Mouse (Mus musculus) heart, postnatal 14 days (tissue): ENCODE measurements around the gene Zbtb3. TPM values are rescaled to one million over a fixed set of nuclear protein-coding genes. Genes with fewer than 3 reads are reported as not detected.
"Not testable (repeated sequence)": the region's sequence is repeated elsewhere in the genome, so short reads cannot be mapped to it uniquely, and the experiment has no call there.

Experiments used
- DNase-seq, 2 experiments: peaks; one replicate each; pipeline ENCODE4 v3.0.0; 2021 to 2022
- intact Hi-C: fragments of 180-260 bp; cut with DNase I; formaldehyde crosslinking; loops from one replicate; pipeline ENCODE4 v1.15.1; 2025
- total RNA-seq, 2 experiments: library from RNA; stranded (reverse); gene quantifications; 2 replicates each; pipeline ENCODE4 v1.2.3; 2021

Gene Zbtb3
- total RNA-seq, 2 experiments from 2014 or later = 1.2 to 2.3 TPM

DNA sequence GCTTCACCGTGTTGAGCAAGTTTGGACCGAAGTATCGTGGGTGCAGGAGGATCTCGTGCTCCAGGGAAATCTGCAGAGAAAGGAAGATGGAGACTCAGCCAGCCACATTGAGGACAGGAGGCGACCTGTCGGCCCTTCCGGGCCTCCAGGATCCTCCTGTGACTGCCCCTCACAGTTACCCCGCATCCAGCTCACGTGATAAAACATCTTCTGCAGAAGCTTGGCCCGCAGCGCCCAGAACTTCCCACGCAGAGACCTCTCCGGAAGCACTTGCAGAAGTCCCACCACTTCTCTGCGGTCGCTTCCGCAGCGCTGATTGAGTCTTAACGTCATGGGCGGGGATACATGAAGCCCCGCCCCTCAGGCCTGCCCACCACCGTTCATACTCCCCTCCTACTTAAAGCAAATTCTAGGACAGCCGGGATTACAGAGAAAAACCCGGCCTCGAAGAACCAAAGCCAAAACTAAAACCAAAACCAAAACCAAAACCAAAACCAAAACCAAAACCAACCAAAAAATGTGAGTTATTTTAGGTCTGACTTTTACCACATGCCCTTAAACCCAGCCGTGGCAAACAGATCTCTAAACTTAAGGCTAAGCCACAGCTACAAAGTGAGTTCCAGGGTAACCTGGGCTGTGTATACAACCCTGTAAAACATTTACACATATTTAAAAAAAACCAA, 4.0 kb upstream of the Zbtb3 start, which contains the start of gene Polr2g:
TSS of gene Polr2g (minus strand) at position 314 of the 683 bp plus-strand sequence.
- DNase-seq = peak; percentile 91 to 92
- intact Hi-C loops = no loop called here

GRCm38 (mm10) chr19:8798947-8799315, 3.4 kb upstream of the Zbtb3 start:
- no peak for DNase-seq
- intact Hi-C loops = no loop called here

DNA sequence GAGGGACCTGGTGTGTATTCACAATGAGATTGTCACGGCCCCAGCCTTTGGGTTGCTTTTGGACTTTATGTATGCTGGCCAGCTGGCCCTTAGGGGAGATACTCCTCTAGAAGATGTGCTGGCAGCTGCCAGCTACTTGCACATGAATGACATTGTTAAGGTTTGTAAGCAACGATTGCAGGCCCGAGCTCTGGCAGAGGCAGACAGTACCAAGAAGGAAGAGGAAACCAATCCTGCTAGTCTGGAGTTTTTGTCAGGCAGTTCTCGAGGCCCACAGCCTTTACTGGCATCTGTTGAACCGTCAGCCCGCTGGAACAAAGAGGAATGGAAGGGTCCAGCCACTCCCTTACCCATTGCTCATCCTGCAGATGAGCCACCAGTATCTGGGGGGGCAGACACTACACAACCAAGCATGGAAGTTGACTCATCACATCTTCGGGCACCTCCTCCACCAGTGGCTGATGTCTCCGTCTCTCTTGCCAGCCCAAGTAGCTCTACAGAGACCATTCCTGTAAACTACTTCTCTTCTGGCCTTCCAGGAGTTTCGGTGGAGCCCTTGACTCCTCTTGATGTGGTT, 937 bp downstream of the Zbtb3 start:
- intact Hi-C loops = loop anchor here (2.0 to 5.0 kb wide), 2 partner anchors 14 to 61 kb away; partner anchors contain the start of genes 1700092M07Rik and Stx5a
- DNase-seq = no peak

DNA sequence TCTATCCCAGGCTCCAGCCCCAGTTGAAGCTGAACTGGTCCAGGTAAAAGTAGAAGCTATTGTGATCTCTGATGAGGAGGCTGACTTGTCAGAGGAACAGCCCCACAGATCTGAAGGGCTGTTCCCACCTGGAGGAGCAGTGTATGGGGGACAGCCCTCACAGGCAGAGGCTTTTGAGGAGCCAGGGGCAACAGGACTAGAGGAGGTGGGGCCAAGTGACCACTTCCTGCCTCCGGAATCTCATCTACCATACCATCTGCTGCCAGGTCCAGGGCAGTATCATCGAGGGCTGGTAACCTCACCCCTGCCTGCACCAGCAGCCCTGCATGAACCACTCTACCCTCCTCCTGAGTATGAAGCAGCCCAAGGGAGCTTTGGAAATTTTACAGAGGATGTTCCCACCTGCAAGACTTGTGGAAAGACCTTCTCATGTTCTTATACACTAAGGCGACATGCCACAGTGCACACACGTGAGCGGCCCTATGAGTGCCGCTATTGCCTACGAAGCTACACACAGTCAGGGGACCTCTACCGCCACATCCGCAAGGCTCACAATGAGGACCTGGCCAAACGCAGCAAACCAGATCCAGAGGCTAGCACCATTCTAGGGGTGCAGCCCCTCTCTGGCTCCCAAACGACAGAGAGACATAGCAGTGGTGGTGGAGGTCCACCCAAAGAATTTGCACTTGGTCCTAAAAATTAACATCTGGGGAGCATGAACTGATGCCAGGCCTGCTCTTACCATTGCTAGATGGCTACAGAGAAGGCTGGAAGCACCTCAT, 1.7 kb downstream of the Zbtb3 start:
- DNase-seq = no peak
- intact Hi-C loops = loop anchor here (2.0 to 5.0 kb wide), 2 partner anchors 13 to 62 kb away; partner anchors contain the start of genes 1700092M07Rik and Stx5a

- DNase-seq = no peak
- intact Hi-C loops = no loop called here
These were observed 4.5 kb downstream of the Zbtb3 start for GRCm38 (mm10) chr19:8806810-8807209.

DNA sequence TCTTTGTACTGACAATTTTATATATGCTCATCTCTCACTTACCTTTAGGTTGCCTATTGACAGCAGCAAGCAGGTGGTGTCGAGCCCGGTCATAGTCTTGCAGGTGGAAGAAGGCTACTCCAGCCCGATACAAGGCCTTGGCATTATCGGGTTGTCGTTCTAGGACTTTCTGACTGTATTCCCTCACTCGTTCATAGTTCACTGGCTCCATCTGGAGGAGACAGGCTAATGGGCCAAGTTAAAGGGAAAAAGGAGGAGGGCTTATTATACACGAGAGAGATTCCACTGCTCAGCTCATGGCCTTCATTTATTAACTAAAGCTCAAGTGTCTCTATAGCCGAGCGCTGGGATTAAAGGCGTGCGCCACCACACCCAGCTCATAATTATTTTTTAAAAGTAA, 13.5 kb downstream of the Zbtb3 start:
- intact Hi-C loops = loop anchor here (2.0 to 5.0 kb wide), 3 partner anchors 13 to 99 kb away; partner anchors contain the start of genes Tmem179b, Tmem223 and Zbtb3
- no peak for DNase-seq

DNA sequence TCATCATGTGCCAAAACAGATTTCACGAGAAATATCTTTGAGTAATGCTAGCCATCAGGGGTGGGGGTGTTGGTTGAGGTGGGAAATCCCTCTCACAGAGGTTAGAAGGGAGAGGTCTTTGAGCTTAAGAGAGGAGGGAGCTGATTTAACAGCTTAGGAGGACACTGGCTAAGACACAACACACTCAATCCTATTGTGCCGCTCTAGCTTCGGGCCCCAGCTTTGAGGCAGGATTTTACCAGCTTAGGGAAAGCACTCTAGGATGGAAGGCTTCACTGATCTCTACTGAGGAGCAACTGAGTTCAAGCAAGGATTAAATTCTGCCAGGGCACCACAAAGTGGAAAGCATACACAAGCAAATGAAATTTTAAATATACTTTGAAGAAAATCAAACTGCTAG, 14.6 kb downstream of the Zbtb3 start:
- intact Hi-C loops = loop anchor here (2.0 to 5.0 kb wide), 3 partner anchors 14 to 100 kb away; partner anchors contain the start of genes Tmem179b, Tmem223 and Zbtb3
- DNase-seq = no peak

GRCm38 (mm10) chr19:8818301-8818798, 16.0 kb downstream of the Zbtb3 start:
- no peak for DNase-seq
- intact Hi-C loops = loop anchor here (5.0 kb wide), 2 partner anchors 46 to 101 kb away; partner anchors contain the start of genes Tmem179b and Tmem223

GRCm38 (mm10) chr19:8818801-8819595, 16.6 kb downstream of the Zbtb3 start, which contains the start of gene Ttc9c:
Gene Ttc9c (minus strand): TSS chr19:8819333.
- peak; percentile 94 for DNase-seq
- intact Hi-C loops = loop anchor here (5.0 kb wide), 2 partner anchors 47 to 102 kb away; partner anchors contain the start of genes Tmem179b and Tmem223

DNA sequence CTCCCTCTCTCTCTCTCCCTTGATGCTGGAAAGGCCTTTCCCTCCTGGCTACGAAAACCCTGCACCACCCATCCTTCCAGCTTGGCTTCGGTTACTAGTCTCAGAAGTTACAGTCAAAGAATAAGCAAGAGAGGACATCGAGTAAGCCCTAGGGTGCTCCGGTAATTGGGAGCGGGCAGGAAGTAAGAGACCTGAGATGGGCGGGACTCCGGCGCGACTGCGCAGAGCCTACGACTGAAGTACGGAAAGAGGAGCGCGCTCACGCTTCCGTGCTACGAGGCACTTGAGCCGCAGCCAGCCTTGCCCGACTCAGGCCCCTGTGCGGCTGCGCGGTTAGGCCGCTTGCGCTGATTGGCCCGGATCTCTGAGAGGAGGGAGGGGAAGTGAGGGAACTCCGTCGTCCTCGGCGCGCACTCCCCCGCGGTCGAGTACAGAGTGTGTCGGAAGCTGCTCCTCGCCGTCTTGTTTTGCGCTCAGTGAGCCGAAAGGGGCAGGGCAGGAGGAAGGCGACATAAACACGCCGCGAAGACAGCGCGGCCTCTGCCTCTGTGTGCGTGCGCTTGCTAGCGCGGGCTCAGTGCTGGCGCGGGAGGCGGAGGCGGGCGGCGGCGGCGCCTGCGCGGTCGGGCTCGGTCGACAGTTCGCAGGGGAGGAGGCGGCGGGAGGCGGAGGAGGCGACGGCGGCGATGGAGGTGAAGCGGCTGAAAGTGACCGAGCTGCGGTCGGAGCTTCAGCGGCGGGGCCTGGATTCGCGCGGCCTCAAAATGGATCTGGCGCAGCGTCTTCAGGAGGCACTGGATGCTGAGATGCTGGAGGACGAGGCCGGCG, 17.5 kb downstream of the Zbtb3 start, which contains the start of gene Hnrnpul2:
TSS of gene Hnrnpul2 (plus strand) at position 415 of the 828 bp plus-strand sequence.
- intact Hi-C loops = loop anchor here (5.0 kb wide), 2 partner anchors 48 to 103 kb away; partner anchors contain the start of genes Tmem179b and Tmem223
- peak; percentile 98 to 99 for DNase-seq

DNA sequence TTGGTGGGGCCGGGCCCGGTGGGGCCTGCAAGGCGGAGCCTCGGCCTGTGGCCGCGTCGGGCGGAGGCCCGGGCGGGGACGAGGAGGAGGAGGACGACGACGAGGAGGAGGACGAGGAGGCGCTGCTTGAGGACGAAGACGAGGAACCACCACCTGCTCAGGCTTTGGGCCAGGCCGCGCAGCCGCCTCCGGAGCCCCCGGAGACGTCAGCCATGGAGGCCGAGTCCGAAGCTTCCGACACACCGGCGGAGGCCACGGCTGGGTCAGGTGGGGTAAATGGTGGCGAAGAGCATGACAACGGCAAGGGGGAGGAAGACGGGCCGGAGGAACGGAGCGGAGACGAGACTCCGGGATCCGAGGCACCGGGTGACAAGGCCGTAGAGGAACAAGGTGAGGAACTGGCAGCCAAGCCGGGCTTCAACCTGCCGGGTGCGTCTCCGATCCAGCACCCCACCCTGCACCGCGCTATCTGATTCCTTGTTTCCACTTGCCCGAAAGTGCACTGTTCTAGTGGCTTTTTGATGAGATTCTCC, 18.1 kb downstream of the Zbtb3 start:
- intact Hi-C loops = no loop called here
- DNase-seq = no peak

GRCm38 (mm10) chr19:8821146-8821545, 18.8 kb downstream of the Zbtb3 start:
- DNase-seq = no peak
- intact Hi-C loops = no loop called here

GRCm38 (mm10) chr19:8822696-8823095, 20.3 kb downstream of the Zbtb3 start:
- no peak for DNase-seq
- intact Hi-C loops = no loop called here

DNA sequence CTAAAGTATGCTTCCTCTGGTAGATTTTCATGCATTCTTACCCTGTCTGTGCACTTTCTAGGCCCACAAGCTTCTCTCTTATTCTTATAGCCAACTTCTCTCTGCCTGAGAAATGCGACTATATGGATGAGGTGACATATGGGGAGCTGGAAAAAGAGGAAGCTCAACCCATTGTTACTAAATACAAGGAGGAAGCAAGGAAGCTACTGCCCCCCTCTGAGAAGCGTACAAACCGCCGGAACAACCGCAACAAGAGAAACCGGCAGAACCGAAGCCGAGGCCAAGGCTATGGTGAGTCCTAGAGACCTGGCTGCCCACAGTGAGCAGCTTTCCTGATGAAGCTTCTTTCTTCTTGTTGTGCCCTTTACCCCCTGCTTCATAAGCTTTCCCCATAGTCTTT, 27.3 kb downstream of the Zbtb3 start, which contains the start of gene AC129217.1:
TSS of gene AC129217.1 (plus strand) at position 114 of the 400 bp plus-strand sequence.
- DNase-seq = no peak
- intact Hi-C loops = loop anchor here (5.0 kb wide), 1 partner anchor 83 kb away; no protein-coding TSS in a partner anchor

DNA sequence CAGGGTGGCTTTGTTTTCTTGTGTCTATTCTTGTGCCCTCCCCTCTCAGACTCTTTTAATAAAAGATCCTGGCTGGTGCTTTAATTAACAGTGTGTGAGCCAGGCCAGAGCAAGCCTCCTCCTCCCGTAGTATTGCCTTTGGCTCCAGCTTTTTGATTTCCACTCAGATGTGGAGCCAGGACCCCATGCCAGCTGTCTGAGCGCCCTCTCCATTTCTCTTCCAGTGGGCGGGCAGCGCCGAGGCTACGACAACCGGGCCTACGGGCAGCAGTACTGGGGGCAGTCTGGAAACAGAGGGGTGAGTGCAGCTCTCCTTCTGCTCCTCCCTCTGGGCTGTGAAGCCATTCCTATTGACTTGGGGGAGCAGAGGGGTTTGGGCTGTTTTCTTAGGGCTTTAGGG, 28.3 kb downstream of the Zbtb3 start:
- DNase-seq = no peak
- intact Hi-C loops = no loop called here

DNA sequence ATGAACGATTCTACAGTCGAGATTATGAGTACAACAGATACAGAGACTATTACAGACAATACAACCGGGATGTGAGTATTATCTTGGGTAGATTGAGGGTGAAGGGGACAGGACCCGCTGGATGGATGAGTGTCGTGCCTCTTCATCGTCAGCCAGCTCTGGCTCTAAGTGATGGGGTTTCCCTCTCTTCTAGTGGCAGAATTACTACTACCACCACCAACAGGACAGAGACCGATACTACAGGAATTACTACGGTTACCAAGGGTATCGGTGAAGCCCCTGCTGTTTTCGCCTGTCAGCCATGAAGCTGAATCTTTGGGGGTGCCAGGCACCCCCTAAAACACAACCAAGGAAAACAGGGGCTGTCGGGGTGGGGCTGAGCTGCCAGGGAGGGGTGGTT, 28.9 kb downstream of the Zbtb3 start:
- no peak for DNase-seq
- intact Hi-C loops = no loop called here

- intact Hi-C loops = no loop called here
- DNase-seq = no peak
These were observed 30.6 kb downstream of the Zbtb3 start for GRCm38 (mm10) chr19:8832971-8833370.

DNA sequence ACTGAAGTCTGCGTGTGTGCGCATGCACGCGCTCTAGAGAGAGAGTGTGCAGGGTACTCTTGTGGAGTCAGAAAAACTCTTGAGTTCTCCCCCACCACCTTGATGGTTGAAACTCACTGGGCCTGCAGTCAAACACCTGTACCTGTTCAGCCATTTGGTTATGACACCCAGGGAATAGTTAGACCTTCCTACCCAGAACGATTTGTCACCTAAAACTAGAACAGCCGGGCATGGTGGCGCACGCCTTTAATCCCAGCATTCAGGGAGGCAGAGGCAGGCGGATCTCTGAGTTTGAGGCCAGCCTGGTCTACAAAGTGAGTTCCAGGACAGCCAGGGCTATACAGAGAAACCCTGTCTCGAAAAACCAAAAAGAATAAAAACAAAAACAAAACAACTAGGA, 34.0 kb downstream of the Zbtb3 start:
- DNase-seq, intact Hi-C loops: not testable (repeated sequence)
